In genomic region chr7:83695449-83696212, GRCm38 (mm10) we compare ENCODE assay signal across 9 mouse cellular contexts. TPM values are rescaled to one million over a fixed set of nuclear protein-coding genes. Genes with fewer than 3 reads are reported as not detected.
DNase-seq lines count a peak whose midpoint lies in the region; ATAC-seq and TF ChIP-seq lines count a peak whose summit lies in the region.
"Had no signal": no experiment of that assay in that cellular context is flagged by ENCODE, and none has a peak within 500 bp of the region (broad histone marks: within the 10 kb centered on the region; RNA-seq: fewer than 3 reads in every experiment).

No protein-coding gene starts in this region.

- peak; percentile 52 for TF ChIP-seq CTCF in Patski (IDR thresholded peaks at IDR 0.05)

- ATAC-seq in Patski: no peak
- ATAC-seq in erythroid progenitor cell, adult 5-6 weeks (replicated peaks; ENCODE audit: low FRiP score, poor library complexity, severe bottlenecking): 0 out of 2 replicates have a peak, but pooled peaks have one; percentile 59

- in situ Hi-C loops in Patski (cut with MboI; ENCODE audit: low pct_unique_long_range_greater_than_20kb): no loop called here

- intact Hi-C loops in heart, postnatal 14 days (cut with DNase I): loop anchor here (2.0 to 5.0 kb wide), 3 partner anchors 77 to 192 kb away; no protein-coding TSS in a partner anchor

- CTCF ChIA-PET in Patski (lab: Charles Lee): interaction anchor here (0.6 to 1.6 kb wide), 11 partner anchors 8 to 466 kb away, joined by 3 to 4 read pairs (median 3); no protein-coding TSS in a partner anchor

- peak; percentile 25 to 49 for DNase-seq in heart, postnatal 14 days
- DNase-seq in heart, adult 8-10 months (ENCODE audit: low spot score): no peak
- DNase-seq in ovary, postnatal 14 days (ENCODE audit: low spot score): peak; percentile 21
- DNase-seq in ovary, adult 18-20 months (ENCODE audit: low spot score): no peak
- DNase-seq in Patski (ENCODE audit: low read depth, low spot score): no peak
- DNase-seq in retina, adult 2 months (ENCODE audit: low read depth, low spot score): peak; percentile 8
- DNase-seq in gastrocnemius, postnatal 25 days: no peak

- no peaks in the 10 kb centered on the region for H3K27me3 ChIP-seq in Patski
- H3K27me3 ChIP-seq: embryonic facial prominence, embryonic 12.5 days had no signal

- POLR2A ChIA-PET in Patski (lab: Charles Lee): no interaction called here

RNA-seq across cellular contexts. Expression of gene Il16, which starts 49.9 kb away (rescaled TPM):
- total RNA-seq in heart, postnatal 14 days (2021): 10 to 100 TPM in 1 of 2 experiments, 1 to 10 TPM in 1; 8.0 to 10.6 TPM
- 1 to 10 TPM; 6.3 to 7.6 (median 7.4) TPM for total RNA-seq in heart, adult 8-10 months (2022)
- polyA plus RNA-seq in Patski (2021): 0.05 TPM
- 5.9 and 9.7 TPM in 2 replicates for total RNA-seq in erythroid progenitor cell, adult 5-6 weeks (2015; ENCODE audit: low replicate concordance)
- 12.5 and 16.0 TPM in 2 replicates for total RNA-seq in erythroid progenitor cell, adult 5-6 weeks (2017; ENCODE audit: low replicate concordance)
- total RNA-seq in gastrocnemius, postnatal 25 days (2021): 1 to 10 TPM; 2.4 to 2.5 TPM

Comparison
In these comparisons a context has a peak if more than half of its experiments do, and no peak if none do; other contexts are left out.
1. DNase-seq: peak in heart, postnatal 14 days (2 of 2), ovary, postnatal 14 days (single experiment) and retina, adult 2 months (single experiment); none in heart, adult 8-10 months (single experiment), ovary, adult 18-20 months (single experiment), Patski (single experiment) and gastrocnemius, postnatal 25 days (single experiment).